Mouse (Mus musculus) lung, postnatal 0 days (tissue): ENCODE data around the gene Mrgbp.

Experiments used
- CTCF ChIP-seq: IDR thresholded peaks from 2 replicates; pipeline ENCODE4 v1.5.1; 2016; ENCODE audit warnings: antibody characterized with exemption, mild to moderate bottlenecking
- EP300 ChIP-seq: IDR thresholded peaks from 2 replicates; pipeline ENCODE4 v1.6.1; 2016; ENCODE audit warnings: antibody characterized with exemption, mild to moderate bottlenecking, control low read depth

DNA sequence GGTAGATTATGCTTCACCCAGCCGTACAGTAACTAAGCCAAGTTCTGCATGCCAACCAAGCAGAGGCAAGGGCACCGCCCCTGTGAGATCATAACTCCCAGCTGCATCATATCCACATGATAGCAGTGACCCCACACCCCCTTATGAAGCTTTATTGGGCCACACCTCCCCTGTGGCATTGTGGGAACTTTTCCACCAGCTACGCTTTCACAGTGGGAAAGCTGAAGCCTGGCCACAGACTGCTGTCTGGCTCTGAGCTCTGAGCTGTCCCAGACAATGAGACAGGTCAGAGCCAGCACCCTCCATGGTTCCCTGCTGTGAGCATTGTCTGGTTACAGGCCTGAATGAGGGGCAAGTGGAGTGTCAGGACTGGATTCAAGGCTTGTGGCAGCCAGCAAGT is at the start of gene Mrgbp:
- TF ChIP-seq CTCF (no peak), EP300 (no peak)
